Mouse (Mus musculus) heart, adult 2 months (tissue): ENCODE data around the gene Ankrd26.

Source experiments
- CTCF ChIP-seq: fragments of 200-600 bp; IDR thresholded peaks from 2 replicates; pipeline ENCODE4 v1.8.1; 2022; ENCODE audit warnings: antibody characterized with exemption, mild to moderate bottlenecking, moderate library complexity
- EP300 ChIP-seq: fragments of 200-500 bp; IDR thresholded peaks from 2 replicates; pipeline ENCODE4 v1.6.1; 2011; ENCODE audit warnings: low read depth, low read length, control low read depth; ENCODE audit not compliant: insufficient read depth

DNA sequence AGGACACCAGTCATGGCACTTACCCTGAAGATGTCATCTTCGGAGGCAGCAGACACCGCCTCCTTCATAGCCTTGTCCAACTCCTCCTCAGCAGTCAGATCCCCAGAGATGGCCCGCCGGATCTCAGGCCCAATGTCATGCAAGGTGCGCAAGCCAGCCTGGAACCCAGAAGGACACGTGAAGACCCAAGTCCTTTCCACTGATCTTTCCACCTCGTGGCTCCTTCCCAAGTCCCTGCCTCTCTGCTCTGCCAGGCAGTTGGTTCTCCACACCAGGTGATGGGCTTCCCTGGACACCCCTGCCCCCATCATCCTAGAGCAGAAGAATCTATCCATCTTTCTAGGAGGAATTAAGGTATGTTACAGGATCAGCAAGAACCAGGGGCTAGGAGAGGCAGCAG lies 41.8 kb upstream of the Ankrd26 start:
- TF ChIP-seq EP300 (no peak), CTCF (no peak)
